Mouse (Mus musculus): ENCODE measurements around the gene Magohb. TPM values are rescaled to one million over a fixed set of nuclear protein-coding genes. Genes with fewer than 3 reads are reported as not detected.

Gene Magohb
- polyA plus RNA-seq, 1 experiment from 2014 or later = 62.1 TPM

Other genes with a start within 250 kb of the Magohb start
- gene Klra2, start 45.9 kb downstream of the Magohb start, polyA plus RNA-seq (2015; fragmentation: Nextera tagmentation; extraction: Ambion mirVana) = 0.27 and 0.30 TPM in 2 replicates
- gene Styk1, start 60.4 kb upstream of the Magohb start, polyA plus RNA-seq (2015; fragmentation: Nextera tagmentation; extraction: Ambion mirVana) = 3.7 and 3.9 TPM in 2 replicates
- gene Ybx3, start 95.2 kb upstream of the Magohb start, polyA plus RNA-seq (2015; fragmentation: Nextera tagmentation; extraction: Ambion mirVana) = 50.3 and 62.9 TPM in 2 replicates
- gene 5430401F13Rik, start 193.2 kb upstream of the Magohb start, polyA plus RNA-seq (2015; fragmentation: Nextera tagmentation; extraction: Ambion mirVana) = not detected in 2 replicates
- gene Gm6619, start 193.2 kb upstream of the Magohb start, polyA plus RNA-seq (2015; fragmentation: Nextera tagmentation; extraction: Ambion mirVana) = not detected in 2 replicates